Mouse (Mus musculus) frontal cortex, adult (tissue): ENCODE data around the gene Arhgef3.
"Not testable (repeated sequence)": the region's sequence is repeated elsewhere in the genome, so short reads cannot be mapped to it uniquely, and the experiment has no call there.

Experiments used
- ATAC-seq: cut with Nextera tagmentation; 2 replicates; pipeline ENCODE4 v1.9.2; 2017; ENCODE audit warnings: mild to moderate bottlenecking, moderate library complexity, mixed read lengths; ENCODE audit not compliant: low TSS enrichment

The Arhgef3 gene

DNA sequence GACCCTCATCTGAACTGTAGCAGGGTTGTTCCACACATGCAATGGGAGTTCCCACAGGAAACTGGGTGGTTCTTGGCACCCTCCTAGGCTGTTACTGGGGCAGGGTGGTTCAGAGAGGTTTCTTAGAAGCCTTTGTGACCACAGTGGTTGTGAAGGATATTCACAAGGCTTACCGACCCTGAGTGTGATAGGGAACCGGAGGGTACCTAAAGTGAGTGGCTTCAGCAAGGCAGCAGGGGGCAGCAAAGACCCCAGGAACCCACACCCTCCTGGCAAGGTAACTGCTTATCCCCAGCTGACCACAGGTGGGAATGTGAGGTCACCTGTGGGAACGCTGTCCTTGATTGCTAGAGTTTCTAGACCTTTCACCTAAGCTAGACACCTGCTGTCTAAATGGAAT, 77.8 kb downstream of the Arhgef3 start:
- no peak; the same call in 1 of the 2 replicates for ATAC-seq

DNA sequence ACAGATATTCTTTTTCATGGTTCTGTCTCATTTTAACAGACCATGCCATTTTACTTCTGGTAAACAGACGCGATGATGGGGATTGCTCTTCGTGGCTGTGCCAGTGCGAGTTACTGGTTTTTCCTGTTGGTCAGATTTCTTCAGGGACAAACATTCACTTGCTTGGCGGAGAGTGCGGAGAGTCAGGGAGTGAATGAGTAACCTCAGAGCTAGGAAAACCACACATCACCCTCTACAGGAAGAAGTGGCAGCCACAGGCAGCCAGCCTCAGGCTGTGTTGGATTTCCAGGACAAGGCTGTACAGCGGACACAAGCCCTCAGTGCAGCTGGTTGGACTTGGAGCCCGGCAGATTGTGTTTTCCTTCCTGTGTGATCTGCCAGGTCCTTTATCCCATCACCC, 82.3 kb downstream of the Arhgef3 start:
- ATAC-seq: no peak

DNA sequence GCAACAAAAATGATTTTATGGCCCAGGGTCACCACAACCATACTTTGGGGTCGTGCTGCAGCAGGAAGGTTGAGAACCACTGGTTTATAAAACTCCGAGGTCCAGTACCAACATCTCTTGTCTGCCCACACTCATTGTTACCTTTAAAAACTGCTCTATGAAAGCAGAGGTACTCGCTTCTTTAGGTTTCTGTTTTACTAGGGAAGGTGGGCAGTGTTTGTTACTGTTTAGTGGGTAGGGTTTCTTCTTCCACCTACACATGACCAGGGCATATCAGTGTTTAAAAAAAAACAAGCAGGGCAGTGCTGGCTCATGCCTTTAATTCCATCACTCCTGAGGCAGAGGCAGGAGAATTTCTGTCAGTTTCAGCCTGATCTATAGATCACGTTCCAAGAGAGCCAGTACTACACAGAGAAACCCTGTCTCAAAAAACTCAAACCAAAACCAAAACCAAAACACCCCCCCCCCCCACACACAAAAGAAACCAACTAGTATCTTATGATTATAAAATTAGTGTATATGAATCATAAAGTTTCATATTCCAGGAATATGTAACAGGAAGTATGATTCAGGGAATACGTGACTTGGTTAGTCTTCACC, 83.9 kb downstream of the Arhgef3 start:
- no peak for ATAC-seq

DNA sequence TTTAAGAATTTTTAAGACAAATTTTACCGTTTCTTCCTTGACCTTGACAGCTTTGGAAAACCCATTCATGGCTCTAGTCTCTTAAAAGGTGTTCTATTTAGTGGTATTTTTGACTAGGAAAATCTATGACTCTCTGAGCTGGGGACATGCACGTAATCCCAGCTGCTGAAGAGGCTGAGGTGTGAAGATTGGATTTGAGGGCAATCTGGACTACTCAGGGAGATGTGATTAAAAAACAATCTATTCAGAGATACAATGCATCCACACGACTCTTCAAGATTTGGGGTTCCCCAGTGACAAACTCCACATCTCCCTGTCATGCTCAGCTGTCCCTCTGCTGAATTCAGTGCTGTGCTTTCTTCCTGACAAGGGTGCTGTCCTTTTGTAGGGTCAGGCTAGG, 84.4 kb downstream of the Arhgef3 start:
- ATAC-seq: peak; percentile 62; the same call in 1 of the 2 replicates

DNA sequence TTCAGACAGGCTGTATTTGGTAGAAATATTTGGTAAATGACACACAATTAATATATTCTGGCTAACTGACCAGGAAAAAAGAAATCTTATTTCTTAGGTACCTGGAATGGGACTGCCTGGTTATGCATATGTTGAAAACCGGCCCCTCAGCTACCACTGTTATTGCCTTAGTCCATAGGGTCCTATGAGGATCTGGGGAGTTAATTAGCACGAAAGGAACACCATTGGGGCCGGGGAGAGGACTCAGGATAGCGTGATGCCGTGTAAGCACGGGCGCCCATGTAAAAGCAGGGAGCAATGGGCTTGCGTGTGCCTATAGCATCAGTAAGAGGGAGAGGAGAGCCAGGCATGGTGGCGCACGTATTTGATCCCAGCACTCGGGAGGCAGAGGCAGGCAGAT, 85.2 kb downstream of the Arhgef3 start:
- no peak for ATAC-seq

DNA sequence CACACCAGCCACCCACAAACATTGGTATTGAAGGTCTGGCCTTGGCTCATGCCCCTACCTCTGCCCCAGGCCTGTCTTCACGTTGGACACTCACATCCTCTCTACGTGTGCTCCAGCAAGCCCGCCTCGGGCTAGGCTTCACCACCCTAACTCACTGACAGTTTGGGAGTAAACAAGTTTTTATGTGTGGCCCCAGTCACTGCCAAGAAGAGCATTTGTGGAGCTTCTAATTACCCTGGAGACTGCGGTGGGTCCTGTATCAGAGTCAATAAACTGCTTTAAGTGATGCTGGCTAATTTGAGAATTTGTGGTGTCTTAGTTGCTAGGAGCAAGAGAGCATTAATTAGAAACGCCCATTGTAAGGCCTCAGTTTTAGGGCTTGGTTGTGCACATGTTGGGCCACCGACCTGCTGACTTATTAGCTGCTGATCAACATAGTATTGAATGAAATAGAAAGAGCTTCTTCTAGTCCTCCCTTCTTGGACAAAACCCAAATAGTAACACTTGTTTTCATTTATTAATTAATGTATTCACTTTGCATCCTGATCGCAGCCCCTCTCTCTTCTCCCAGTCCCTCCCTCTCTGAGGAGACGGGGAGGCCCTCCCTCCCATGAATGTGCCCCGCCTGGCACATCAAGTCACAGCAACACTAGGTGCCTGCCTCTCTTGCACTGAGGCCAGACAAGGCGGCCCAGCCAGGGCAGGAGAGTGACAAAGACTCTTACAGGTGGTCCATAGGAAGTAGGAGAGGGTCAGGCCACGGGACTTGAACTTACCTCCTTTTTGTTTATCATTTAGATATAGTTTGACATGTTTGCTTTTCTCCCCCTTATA, 86.3 kb downstream of the Arhgef3 start:
- no peak for ATAC-seq

DNA sequence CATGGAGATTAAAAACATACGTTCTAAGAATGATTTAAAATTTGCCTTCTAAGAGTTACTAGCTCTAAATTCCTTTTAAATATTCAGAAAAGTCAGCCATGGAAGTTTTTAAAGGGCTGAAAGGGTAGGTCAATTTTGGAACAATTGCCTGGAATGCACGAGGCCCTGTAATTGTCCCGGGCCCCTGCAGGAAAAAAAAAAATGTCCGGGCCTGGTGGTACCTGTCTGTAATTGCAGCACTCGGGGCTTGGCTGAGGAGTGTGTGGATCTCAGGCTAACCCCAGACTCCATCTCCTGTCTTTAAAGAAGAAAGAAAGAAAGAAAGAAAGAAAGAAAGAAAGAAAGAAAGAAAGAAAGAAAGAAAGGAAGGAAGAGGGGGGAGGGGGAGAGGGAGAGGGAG, 87.1 kb downstream of the Arhgef3 start:
- ATAC-seq: no peak

DNA sequence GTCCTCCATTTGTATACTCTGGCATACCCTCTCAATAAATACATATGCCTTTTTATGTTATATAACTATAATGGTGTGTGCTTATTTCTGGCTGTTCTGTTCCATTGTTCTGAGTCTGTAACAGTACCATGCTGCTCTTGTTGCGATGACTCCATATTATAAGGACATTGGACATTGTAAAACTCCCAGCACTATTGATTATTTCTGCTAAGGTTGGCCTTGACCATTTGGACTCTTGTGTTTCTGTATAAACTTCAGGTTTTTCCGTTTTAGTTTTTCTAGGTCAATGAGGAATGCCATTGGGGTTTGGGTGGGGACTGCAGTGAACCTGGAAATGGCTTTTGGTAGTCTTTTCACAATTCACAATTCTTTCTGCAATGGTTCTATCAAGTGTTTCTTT, 90.0 kb downstream of the Arhgef3 start:
- ATAC-seq: no peak

DNA sequence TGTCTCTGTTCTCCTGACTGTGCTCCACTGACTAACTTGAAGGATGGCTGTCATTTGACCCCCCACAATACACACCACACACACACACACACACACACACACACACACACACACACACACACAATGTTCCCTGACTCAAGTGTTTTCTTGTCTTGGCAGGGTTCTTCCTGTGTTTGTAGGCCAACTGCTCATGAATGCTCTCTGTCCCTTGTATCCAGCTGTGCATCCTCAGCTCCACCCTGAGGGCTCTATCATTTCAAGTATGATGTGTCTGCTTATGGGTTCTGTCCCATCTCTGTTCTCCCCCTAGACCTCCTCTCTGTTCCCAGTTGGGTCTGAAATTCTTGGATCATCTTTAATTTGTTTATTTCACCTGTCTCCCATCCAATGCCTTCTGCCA, 91.7 kb downstream of the Arhgef3 start:
- no peak for ATAC-seq

DNA sequence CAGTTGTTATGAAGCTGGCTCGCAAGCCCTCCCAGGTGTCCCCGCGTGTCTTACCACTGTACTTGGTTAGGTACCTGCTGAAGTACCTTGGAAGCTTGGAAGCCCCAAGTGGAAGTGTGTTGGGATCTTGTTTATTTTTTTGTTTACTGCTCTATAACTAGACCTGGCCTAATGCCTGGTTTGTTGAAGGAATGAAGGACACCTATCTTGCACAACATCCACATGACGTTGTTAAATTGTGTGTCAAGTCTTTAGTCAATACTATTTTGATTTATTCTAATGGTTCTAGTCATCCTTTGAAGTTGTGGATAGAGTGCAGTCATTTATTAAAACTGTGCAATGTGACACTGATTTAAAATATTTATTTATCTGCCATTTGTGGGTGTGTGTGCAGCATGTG, 94.8 kb downstream of the Arhgef3 start:
- no peak for ATAC-seq

DNA sequence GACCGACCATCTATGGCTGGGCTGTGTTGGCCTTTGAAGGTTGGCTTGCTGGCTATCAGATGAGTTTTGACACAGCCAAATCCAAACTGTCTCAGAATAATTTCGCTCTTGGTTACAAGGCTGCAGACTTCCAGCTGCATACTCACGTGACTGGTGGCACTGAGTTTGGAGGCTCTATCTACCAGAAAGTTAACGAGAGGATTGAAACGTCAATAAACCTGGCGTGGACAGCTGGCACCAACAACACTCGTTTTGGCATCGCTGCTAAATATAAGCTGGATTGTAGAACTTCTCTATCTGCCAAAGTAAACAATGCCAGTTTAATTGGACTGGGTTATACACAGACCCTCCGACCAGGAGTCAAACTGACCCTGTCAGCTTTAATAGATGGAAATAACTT, 96.1 kb downstream of the Arhgef3 start:
- not testable (repeated sequence) for ATAC-seq

DNA sequence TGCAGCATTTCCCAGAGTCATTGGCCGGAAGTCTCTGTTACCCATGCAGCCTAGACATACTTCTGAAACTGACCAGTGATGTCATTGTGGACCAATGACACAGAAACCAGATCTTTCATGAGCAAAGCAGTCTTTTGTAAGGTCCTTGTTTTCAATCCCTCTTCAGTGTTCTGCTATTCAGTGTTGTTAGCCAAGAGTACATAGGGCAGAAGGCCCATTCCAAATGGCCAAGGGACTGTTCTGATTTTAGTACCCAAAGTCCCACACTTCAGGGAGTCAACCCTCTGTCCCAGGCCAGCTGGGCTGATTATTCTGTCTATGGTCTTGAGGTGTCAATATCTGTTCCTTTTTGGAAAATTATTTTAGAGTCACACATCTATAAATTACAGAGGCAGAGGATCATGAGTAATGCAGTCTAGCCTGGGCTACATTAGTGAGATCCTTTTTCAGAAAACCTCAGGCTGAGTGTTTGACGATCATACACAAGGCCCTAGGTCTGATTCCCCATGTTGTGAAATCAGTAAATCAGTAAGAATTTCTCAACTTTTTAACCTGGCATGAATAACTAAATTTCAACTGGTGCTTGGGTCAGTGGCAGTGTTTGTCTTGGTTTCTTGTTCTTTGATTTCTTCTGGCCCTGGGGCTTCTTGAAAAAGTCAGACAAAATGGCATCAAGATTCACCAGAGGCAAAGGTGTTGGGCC, 97.2 kb downstream of the Arhgef3 start:
- no peak for ATAC-seq

DNA sequence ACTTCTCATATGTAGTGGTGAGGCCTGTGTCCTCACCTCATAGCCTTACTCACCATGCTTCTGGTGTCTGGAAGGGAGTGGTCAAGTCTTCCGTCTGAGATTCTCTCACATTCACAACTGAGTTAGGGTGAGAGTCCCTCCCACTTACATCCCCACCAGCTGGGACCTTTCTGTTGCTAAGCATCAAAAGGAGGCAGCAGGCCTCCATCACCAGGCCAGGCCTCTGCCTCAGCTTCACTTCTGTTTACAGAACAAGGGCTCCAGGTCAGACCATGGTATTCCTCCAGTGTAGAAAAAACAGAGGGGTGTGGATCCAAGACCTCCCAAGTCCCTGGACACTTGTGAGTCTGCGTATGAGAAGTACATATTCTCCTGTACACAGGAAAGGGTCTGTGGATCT, 99.5 kb downstream of the Arhgef3 start:
- no peak for ATAC-seq

DNA sequence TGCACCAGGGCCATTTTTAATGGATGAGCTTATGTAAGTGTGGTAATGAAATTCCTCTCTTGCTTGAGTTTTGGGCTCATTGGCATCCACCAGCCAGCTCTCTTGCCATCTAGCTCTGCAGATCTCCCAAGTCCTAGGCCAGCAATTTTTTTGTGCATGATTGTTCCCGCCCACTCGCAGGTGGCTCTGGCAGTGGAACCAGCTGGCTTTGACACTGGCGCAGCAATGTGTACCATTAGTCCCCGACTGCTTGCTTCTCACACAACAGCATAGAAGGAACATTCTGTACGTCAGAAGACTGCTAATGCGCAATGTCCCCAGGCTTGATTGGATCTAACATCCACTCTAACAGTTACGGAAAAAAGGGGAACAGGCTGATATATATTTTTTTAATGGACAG, 105.0 kb downstream of the Arhgef3 start:
- ATAC-seq: peak; percentile 91

DNA sequence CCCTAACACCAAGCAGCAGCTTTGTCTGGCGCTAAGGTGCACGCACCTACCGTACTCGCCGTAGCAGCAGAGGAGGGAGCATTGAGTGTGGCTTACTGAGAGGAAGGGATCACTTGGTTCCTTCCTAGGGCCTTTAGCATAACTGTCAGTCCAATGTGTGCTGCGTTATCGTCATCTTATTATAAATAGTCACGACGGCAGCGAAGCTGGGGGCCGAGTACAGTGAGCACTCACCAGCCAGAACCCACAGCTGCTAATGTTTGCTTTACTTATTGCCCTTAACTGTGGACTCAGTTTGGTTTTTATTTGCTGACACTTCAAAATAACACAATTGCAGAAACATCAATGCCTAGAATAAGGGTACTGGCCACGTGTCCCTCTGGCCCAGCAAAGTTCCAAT, 105.6 kb downstream of the Arhgef3 start:
- ATAC-seq: peak; percentile 13; the same call in 1 of the 2 replicates

DNA sequence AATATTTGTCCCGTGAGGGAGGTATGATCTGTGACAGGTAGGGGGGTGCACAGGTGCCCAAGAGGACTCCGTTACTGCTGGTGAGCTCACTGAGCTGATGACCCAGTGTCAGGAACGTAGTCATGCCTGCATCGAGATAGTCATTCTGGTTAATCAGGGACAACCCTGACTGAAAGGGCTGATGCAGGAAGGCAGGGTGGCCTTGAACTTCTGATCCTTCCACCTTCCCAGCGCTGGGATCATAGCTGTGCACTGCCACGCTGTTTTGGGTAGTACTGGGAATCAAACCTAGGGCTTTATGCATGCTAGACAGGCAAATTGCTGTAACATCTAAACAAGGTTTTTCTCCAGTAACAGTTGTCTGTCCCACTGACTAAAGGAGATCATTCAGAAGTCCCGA, 109.9 kb downstream of the Arhgef3 start:
- ATAC-seq: no peak

DNA sequence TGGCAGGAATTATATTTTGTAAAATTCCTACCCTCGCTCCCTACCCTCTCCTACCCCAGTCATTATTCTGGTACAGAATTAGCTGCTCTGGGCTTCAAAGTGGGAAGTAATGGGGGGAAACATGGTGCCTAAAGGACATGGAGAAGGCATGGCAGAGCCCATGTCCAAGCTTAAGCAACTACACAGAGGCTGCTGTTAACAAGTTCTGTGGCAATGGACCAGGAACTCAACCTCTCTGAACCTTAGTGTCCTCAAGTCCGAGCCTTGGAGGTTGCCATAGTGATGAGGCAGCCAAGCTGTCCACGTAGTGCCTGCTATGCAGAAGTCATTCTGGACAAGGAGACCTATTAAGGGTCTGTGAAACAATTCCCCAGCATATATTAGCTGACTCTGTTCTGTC, 111.6 kb downstream of the Arhgef3 start:
- no peak for ATAC-seq

DNA sequence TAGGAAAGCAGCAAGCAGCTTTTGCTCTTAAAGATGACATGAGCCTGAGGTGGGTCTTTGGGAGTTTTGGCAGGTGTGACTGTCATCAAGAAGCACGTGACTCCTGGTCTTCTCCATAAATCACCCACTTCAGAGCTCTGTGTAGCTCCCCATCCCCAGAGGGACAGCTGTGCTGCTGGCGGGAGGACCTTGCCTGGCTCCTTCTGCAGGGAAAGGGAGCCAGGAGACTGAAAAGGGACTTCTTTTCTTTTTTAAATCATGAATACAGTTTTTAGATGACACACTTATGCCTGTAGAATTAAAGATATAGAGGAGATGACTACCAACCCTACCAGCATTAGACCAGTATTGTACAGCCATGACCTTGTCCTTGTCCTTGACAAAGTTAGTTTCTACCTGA, 113.6 kb downstream of the Arhgef3 start:
- ATAC-seq: peak; percentile 74

DNA sequence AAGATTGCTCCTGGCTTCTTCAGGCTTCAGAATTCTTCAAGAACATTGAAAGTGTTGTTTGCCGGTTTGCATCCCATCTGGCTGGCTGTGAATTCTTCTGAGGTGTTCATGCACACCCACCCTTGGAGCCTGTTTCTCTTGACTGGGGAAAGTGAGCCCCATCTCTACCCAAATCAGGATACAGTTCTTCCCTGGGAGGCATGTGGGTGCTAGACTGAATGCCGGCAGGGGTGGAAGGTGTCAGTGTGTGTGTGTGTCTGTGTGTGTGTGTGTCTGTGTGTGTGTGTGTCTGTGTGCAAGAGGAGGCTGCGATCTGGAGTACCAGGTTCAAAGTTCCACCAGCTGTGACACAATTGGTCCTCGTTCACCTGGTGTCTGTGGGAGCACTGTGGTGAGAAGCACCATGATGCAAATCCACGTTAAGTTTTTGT, 114.3 kb downstream of the Arhgef3 start:
- ATAC-seq: peak; percentile 92

DNA sequence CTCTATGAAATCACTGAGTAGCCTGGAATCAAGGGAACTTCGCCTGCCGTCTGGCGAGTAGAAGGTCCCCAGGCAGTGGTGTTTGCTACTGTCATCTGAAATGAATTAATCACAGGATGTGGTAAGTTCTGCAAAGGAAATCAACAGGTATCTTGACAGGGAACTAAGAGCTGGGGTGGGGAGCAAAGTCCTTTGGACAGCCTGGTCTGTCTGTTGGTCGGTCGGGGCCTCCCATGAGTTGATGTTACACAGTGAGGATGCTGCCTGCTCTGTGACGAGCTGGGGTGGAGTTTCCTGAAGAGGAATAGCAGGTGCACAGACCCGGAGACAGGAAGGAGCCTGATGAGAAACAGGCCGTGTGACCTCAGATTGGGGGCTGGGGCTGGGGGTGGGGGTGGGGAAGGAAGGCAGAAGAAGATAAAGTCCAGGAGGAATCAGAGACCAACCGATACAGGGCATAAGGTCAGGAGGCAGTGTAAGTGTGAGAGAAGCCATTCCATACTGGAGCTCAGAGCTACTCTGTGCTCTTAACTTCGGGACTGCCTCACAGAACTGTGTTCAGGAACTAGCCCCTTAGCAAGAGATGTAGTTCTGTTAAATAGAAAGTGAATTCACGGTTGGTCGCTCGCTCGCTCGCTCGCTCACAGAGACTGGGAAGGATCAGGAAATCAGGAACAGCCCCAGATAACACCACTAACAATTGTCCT, 114.9 kb downstream of the Arhgef3 start:
- ATAC-seq: no peak

DNA sequence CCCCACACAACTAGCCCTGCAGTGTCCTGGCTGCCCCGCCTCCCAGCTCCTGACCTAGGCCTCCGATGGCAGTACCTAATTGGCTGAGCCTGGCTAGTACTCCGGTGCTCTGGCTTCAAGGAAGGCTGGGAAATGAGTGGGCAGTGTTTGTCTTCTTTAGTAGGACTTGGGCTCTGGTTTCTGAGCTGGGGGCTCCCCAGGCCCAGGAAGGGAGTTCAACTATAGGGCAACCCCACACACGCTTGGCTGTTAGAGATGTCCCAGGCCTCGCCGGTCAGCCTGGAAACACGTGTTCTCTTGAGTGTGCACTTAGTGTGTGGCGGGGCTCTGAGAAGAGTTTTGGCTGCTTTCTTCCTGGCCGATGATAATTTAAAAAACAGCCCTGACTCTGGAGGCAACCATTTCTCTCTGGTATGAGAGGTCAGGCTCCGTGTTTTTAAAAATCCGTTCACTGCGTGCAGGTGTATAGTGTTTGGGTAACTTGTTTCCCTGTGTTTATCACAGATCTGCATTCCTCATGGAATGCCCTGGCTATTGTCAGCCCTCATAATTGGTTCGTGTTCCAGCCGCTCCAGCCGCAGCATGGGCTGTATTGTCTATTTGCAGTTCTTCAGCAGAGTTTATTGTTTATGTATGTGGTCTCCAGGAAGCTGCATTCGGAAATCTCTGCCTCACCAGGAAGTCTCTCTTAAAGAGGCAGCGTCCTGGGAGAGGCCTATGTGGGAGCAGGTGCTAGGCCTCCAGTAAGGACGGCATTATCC, 115.7 kb downstream of the Arhgef3 start:
- ATAC-seq: no peak

DNA sequence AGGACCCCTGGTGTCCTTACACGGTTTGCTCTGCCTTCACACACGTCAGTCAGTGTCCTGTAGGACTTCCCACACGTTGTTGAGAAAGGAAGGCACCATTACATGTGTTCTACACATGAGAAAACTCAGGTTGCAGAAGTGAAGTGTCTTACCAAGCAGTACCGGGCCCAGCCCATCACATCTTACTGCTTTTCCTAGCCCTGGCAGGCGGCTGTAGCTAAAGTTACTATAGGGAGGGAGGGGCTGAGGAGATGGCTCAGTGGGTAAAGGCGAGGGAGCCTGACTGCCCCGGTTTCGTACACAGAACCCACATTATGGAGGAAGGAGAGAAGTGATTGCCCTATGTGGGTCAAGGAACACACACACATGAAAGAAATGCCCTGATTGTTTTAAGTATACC, 116.8 kb downstream of the Arhgef3 start:
- ATAC-seq: no peak
